Mouse (Mus musculus) erythroblast, embryonic 14.5 days (primary cell): ENCODE measurements around the gene Prox1.

Experiments
- GATA1 ChIP-seq: IDR thresholded peaks from 2 replicates; pipeline ENCODE4 v1.6.1; 2012; ENCODE audit warnings: low read length, inconsistent platforms, mixed read lengths
- TAL1 ChIP-seq: IDR thresholded peaks from 3 replicates; pipeline ENCODE4 v1.6.1; 2012; ENCODE audit warnings: low read length, inconsistent platforms, mixed read lengths

GRCm38 (mm10) chr1:190127878-190128277 lies 42.6 kb downstream of the Prox1 start:
- TF ChIP-seq GATA1 (no peak), TAL1 (no peak)
